Mouse (Mus musculus): ENCODE results near the gene Slc13a3. TPM values are rescaled to one million over a fixed set of nuclear protein-coding genes. Genes with fewer than 3 reads are reported as not detected.

Slc13a3 gene
- polyA plus RNA-seq, 1 experiment from 2014 or later, result 0.23 TPM

DNA sequence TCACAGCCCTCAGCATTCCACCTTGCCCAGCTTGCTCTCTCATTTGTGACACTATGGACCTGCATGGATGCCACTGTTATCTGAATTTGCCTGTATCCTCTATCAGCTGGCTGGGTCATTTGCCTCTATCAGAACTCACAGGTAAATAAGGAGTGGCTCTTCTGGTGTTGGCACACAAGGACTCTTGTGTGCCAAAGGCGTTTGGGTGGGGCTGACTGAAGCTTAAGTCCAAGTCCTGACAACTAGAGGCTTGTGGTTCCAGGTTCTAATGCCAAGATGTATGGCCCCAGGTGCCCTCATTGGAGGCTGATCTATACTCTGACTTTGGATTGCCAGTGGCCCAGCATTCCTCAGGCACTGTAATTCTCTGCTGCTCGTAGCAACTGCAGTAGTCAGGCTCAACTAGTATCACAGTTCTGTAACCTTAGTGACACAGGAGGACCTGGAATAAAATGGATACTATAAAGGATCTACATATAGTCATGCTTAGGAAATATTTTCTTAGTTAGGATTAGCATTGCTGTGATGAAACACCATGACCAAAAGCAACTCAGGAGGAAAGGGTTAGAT lies 24.8 kb upstream of the Slc13a3 start:
- no peak for ATAC-seq (ENCODE audit: extremely low read depth, insufficient number of reproducible peaks, low FRiP score, low TSS enrichment)
- Histone ChIP-seq H3K9me3 (no peaks in the 10 kb centered on the region), H3K4me1 (peaks cover 6% of the 10 kb centered on the region; the same call in 1 of the 2 replicates), H3K4me2 (no peak overlapping the region), H3K27ac (replicated peaks) (no peak overlapping the region), H3K27me3 (replicated peaks) (peaks cover 13% of the 10 kb centered on the region; the same call in 1 of the 2 replicates), H3K4me3 (no peak overlapping the region), H3K9ac (0 out of 2 replicates have a peak overlapping the region, but pooled peaks have one; percentile 7), H3K36me3 (no peaks in the 10 kb centered on the region)
- WGBS, result 59% methylated on average over 2 of the region's 2 CpGs

DNA sequence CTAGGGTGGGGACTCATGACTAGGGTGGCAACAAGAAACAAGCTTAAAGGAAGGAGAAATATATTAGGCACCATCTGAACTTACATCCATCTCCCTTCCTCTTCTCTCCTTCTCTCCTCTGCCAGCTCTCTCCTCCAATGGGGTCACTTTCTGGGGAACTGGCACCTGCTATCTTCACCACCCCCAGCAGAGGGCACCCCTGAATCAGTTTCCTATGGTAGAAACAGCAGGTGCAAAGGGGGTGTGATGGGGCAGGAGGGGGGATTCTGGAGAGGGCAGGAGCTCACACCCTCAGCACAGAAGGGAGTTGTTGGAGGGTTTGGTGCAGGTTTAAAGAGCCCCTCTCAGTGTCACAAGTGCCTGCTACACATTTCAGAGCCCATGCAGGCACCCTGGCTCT lies 23.2 kb upstream of the Slc13a3 start:
- Histone ChIP-seq H3K36me3 (no peaks in the 10 kb centered on the region), H3K4me2 (no peak overlapping the region), H3K9me3 (no peaks in the 10 kb centered on the region), H3K27me3 (replicated peaks) (peaks cover 13% of the 10 kb centered on the region; the same call in 1 of the 2 replicates), H3K4me3 (no peak overlapping the region), H3K27ac (replicated peaks) (no peak overlapping the region), H3K4me1 (peaks cover 14% of the 10 kb centered on the region), H3K9ac (no peak overlapping the region)
- no peak for ATAC-seq (ENCODE audit: extremely low read depth, insufficient number of reproducible peaks, low FRiP score, low TSS enrichment)

DNA sequence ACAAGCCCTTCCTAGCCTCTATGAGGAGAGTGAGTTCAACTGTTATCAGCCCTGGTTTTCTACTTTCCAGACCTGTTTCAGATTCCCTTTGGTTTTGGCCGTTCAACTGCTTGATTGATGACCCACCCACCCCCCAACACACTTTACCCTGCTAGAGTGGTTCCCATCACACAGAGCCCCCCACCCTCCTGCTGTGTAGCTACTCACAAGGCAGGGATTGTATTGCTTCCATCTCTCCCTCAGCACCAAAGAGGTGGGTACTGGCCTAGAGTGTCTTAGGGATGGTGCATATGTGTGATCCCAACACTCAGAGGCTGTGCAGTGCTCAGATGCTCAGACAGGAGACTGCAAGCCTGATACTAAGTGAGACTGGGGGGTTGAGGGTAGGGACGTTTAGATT lies 21.5 kb upstream of the Slc13a3 start:
- Histone ChIP-seq H3K36me3 (peaks cover 15% of the 10 kb centered on the region), H3K27ac (replicated peaks) (no peak overlapping the region), H3K27me3 (replicated peaks) (peaks cover 9% of the 10 kb centered on the region; the same call in 1 of the 2 replicates), H3K4me2 (no peak overlapping the region), H3K9ac (no peak overlapping the region), H3K9me3 (no peaks in the 10 kb centered on the region), H3K4me1 (peaks cover 14% of the 10 kb centered on the region), H3K4me3 (no peak overlapping the region)
- 34% methylated on average over 2 of the region's 2 CpGs for WGBS
- ATAC-seq (ENCODE audit: extremely low read depth, insufficient number of reproducible peaks, low FRiP score, low TSS enrichment), result no peak

DNA sequence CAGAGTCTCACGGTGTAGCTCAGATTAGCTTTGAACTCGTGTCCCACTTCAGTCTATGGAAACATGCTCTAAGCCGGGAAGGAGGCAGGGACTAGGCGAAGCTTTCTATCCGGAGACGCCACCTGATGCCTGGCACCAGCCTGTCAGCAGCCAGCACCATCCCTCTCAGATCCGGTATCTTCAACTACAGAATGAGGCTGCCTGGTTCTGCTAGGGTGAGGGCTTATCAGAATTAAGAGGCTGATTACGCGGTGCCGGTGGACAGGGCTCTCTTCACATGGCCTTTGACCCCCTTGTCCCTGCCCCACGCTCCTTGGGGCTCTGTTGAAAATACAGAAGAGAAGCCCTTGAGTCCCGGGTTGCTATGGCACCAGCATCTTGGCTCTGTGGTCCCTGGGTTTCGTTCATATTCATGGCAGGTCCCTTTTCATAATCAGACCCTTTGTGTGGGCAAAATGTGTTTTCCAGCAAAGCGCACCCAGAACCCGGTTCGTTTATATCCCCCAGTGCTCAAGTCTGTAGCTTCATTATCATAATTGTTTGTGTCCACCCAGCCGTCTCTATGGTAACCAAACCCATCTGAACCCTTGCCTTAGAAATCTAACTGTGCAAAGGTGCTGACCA lies 20.7 kb upstream of the Slc13a3 start:
- Histone ChIP-seq H3K4me1 (peaks cover 14% of the 10 kb centered on the region), H3K4me2 (peak overlapping the region; percentile 94), H3K27me3 (replicated peaks) (peaks cover 9% of the 10 kb centered on the region; the same call in 1 of the 2 replicates), H3K36me3 (peaks cover 23% of the 10 kb centered on the region), H3K4me3 (peak overlapping the region; percentile 83), H3K9ac (peak overlapping the region; percentile 92), H3K27ac (replicated peaks) (peak overlapping the region; percentile 78), H3K9me3 (no peaks in the 10 kb centered on the region)
- ATAC-seq (ENCODE audit: extremely low read depth, insufficient number of reproducible peaks, low FRiP score, low TSS enrichment), result no peak
- 22% methylated on average over 17 of the region's 17 CpGs for WGBS

DNA sequence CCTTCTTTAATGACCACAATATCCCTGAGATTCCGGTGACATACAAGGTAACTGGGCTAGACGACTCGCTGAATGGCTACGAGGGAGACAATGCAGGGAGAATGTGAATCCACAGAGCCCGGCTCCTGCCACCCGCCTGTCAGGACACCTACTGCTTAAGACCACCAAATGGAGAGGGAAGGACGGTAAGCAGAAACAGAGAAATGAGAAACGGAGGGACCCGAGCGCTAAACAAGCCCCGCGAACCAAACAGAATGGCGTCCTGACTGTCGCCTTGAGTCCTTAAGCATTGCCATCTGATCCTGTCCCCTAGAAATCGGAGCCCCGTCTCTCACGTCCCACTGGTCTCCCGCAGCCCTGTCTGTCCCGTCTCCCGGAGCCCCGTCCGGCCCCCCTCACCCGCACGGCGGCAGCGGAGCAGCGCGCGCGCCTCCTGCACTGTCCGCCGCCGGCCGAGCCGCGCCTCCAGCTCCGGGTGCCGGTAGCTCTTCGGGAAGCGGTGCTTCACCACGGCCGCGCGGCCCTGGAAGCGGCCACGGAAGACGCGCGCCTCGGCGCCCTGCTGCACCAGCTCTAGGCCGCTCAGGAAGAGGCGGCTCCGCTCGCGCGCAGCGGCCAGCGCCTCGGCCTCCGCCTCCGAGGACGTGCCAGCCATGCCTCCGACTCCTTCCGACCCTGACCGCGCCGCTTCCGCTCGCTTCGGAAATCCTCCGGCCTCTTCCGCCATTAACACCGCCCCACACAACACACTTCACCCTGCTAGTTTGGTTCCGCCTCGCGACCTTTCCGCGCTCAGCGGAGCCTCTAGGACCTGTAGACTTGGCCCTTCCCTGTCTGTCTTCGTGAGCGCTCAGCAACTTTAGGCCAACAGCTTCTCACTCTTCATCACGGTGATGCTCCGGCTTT lies 19.9 kb upstream of the Slc13a3 start, which contains the start of gene Trp53rka:
Trp53rka (minus strand) TSS at position 677 of the 906 bp plus-strand sequence.
- under 1% methylated on average over 80 of the region's 84 CpGs for whole genome bisulfite sequencing
- Histone ChIP-seq H3K4me2 (peak within 1 kb of the TSS; percentile 94), H3K4me3 (peak within 1 kb of the TSS; percentile 83), H3K27ac (replicated peaks) (peak within 1 kb of the TSS; percentile 78), H3K36me3 (peaks cover 27% of the 10 kb centered on the region), H3K9ac (peak within 1 kb of the TSS; percentile 92), H3K4me1 (peaks cover 14% of the 10 kb centered on the region), H3K9me3 (no peaks in the 10 kb centered on the region), H3K27me3 (replicated peaks) (peaks cover 9% of the 10 kb centered on the region; the same call in 1 of the 2 replicates)
- peak; percentile 65 for ATAC-seq (ENCODE audit: extremely low read depth, insufficient number of reproducible peaks, low FRiP score, low TSS enrichment)

DNA sequence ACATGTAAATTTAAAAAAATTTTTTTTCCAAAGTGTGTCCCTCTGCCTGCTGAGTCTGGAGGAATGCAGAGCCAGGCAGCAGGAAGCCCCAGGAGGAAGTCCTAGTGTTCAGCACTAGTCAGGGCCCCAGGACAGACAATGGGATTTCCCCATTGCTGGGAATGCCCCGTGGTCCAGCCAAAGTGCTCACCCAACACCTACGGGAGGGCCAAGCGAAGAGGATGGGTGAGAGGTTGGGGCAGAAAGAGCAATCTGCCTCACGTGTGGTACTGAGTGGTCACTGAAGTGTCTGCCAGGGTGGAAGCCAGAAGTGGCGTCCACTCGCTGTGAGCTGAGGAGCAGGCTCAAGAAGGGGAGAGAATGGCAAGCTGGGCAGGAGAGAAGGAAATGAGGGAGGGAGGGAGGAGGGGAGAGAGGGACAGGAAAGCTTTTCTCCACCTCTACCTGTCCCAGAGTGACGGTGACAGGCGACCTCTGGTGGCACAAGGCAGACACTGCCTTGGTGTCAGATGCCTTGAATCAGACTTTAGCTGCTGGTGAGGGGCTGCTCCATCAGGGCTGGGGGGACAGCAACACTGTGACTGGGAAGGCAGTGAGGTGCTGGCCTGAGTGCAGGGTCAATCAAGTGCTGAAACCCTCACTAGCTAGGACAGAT lies 14.0 kb upstream of the Slc13a3 start:
- Histone ChIP-seq H3K27me3 (replicated peaks) (no peaks in the 10 kb centered on the region), H3K4me2 (0 out of 2 replicates have a peak overlapping the region, but pooled peaks have one; percentile 9), H3K27ac (replicated peaks) (no peak overlapping the region), H3K36me3 (peaks cover 27% of the 10 kb centered on the region), H3K9me3 (no peaks in the 10 kb centered on the region), H3K9ac (peak overlapping the region; percentile 44; the same call in 1 of the 2 replicates), H3K4me1 (peaks cover 16% of the 10 kb centered on the region), H3K4me3 (no peak overlapping the region)
- no peak for ATAC-seq (ENCODE audit: extremely low read depth, insufficient number of reproducible peaks, low FRiP score, low TSS enrichment)
- WGBS, result 21% methylated on average over 8 of the region's 8 CpGs

DNA sequence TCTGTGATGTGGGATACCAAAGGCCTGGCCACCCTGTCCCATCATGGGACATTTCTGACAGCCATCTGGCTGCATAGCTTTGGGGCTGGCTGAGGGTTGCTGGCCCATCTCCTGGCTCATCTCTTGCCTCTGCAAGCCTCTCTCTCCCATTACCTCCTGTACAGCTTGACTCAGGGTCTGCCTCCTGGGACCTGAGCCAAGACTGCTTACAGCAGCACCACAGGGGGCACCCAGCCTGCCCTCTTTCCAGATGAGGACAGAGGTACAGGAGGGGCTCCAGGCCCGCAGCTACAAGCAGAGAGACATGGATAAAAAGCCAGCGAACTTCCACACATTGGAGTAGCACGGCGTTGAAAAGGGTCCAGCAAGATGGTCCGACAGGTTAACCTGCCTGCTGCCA lies 13.4 kb upstream of the Slc13a3 start:
- Histone ChIP-seq H3K4me2 (no peak overlapping the region), H3K9me3 (no peaks in the 10 kb centered on the region), H3K4me3 (no peak overlapping the region), H3K27ac (replicated peaks) (no peak overlapping the region), H3K9ac (no peak overlapping the region), H3K4me1 (peaks cover 14% of the 10 kb centered on the region), H3K27me3 (replicated peaks) (no peaks in the 10 kb centered on the region), H3K36me3 (peaks cover 27% of the 10 kb centered on the region)
- WGBS, result 70% methylated on average over 5 of the region's 5 CpGs
- ATAC-seq (ENCODE audit: extremely low read depth, insufficient number of reproducible peaks, low FRiP score, low TSS enrichment), result no peak

DNA sequence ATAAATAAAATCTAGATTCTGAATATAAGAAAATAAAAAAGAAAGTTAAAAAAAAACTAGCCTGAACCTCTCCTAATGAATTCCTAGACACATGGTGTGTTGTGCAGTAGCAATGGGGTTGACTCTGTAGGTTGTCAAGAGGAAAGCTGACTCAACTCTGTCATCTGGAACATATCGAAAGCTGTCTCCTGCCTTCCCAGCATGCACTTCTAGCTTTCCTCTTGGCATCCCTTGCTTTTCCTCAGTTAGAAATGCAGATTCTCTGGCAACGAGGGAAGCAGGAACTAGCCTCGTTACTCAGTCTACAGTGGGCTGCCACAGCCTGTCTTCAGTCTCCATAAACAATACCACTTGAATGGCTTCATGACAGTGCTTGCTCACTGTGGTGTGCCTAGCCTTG lies 12.8 kb upstream of the Slc13a3 start:
- H3K4me2 ChIP-seq, result no peak overlapping the region
- WGBS, result 64% methylated on average over 3 of the region's 3 CpGs
- no peaks in the 10 kb centered on the region for H3K27me3 ChIP-seq (replicated peaks)
- no peak for ATAC-seq (ENCODE audit: extremely low read depth, insufficient number of reproducible peaks, low FRiP score, low TSS enrichment)
- peaks cover 25% of the 10 kb centered on the region for H3K36me3 ChIP-seq
- no peaks in the 10 kb centered on the region for H3K9me3 ChIP-seq
- H3K4me3 ChIP-seq, result no peak overlapping the region
- no peak overlapping the region for H3K9ac ChIP-seq
- H3K27ac ChIP-seq (replicated peaks), result no peak overlapping the region
- peaks cover 14% of the 10 kb centered on the region for H3K4me1 ChIP-seq

DNA sequence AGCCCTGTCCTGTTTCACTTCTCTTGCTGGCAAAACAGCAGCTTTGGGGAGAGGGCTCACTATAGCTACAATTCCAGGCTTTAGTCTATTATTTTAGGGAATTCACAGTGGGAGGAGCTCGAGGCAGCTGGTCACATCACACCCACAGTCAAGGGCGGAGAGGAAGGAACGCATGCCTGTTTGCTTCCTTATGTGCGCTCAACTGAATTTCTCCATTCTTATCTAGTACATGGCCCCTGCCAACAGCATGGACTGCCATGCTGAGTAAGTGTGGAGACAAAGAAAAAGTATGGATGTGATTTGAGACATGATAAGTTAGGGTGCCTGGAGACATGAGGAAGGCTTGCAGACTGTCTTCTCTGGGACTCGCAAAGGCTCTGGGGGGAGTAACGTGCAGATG lies 11.1 kb upstream of the Slc13a3 start:
- no peak overlapping the region for H3K4me2 ChIP-seq
- H3K36me3 ChIP-seq, result peaks cover 9% of the 10 kb centered on the region
- peaks cover 14% of the 10 kb centered on the region for H3K4me1 ChIP-seq
- no peak overlapping the region for H3K27ac ChIP-seq (replicated peaks)
- no peak overlapping the region for H3K4me3 ChIP-seq
- no peak for ATAC-seq (ENCODE audit: extremely low read depth, insufficient number of reproducible peaks, low FRiP score, low TSS enrichment)
- no peaks in the 10 kb centered on the region for H3K9me3 ChIP-seq
- 41% methylated on average over 6 of the region's 6 CpGs for WGBS
- H3K9ac ChIP-seq, result no peak overlapping the region
- no peaks in the 10 kb centered on the region for H3K27me3 ChIP-seq (replicated peaks)

DNA sequence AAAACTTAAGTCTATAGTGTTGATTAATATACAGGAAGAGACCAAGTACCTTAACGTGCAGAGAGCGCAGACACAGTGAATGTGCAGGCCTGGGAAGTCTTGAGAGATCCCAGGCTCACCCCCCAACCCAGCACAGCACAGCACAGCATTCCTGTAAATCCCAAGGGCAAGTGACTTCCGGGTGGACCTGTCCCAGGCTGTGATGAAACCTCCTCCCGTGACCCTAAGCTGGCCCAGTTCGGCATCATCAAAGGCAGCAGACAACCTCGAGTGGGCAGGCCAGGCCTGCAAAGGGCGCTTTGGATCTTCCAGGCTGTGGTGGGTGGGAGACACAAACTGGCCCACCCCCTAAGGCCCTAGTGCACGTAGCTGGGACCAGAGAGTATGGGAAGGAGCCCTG lies 9.0 kb upstream of the Slc13a3 start:
- no peaks in the 10 kb centered on the region for H3K36me3 ChIP-seq
- ATAC-seq (ENCODE audit: extremely low read depth, insufficient number of reproducible peaks, low FRiP score, low TSS enrichment), result no peak
- WGBS, result 60% methylated on average over 8 of the region's 8 CpGs

DNA sequence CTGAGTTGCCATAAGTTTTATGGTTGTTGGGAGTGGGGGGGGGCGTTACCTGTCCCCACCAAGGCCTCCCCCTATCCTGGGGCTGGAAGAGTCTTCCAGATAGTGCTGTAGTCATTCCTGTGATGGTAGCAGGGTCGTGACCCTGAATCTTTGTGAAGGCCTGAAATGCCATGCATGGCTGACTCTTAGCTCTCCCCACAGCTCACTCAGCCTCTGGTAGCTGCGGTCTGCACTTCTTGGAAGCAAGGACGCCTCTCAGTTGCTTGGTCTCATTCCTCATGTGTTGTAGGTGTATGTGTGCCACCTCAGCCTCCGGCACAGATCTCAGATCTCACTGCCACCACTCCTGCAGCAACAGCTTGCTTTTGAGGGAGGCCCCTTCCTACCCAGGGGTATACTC lies 2.8 kb upstream of the Slc13a3 start:
- Histone ChIP-seq H3K9me3 (no peaks in the 10 kb centered on the region), H3K36me3 (no peaks in the 10 kb centered on the region), H3K27ac (replicated peaks) (no peak overlapping the region), H3K27me3 (replicated peaks) (peaks cover 51% of the 10 kb centered on the region), H3K4me1 (peaks cover 5% of the 10 kb centered on the region), H3K9ac (no peak overlapping the region), H3K4me2 (no peak overlapping the region), H3K4me3 (no peak overlapping the region)
- 61% methylated on average over 5 of the region's 5 CpGs for WGBS
- no peak for ATAC-seq (ENCODE audit: extremely low read depth, insufficient number of reproducible peaks, low FRiP score, low TSS enrichment)

More for the DNA sequence above, 9.0 kb upstream of the Slc13a3 start:
- H3K9me3 ChIP-seq, result no peaks in the 10 kb centered on the region
- H3K9ac ChIP-seq, result no peak overlapping the region
- no peak overlapping the region for H3K4me3 ChIP-seq
- peaks cover 11% of the 10 kb centered on the region for H3K4me1 ChIP-seq
- no peak overlapping the region for H3K27ac ChIP-seq (replicated peaks)
- H3K27me3 ChIP-seq (replicated peaks), result no peaks in the 10 kb centered on the region
- no peak overlapping the region for H3K4me2 ChIP-seq
